Mouse (Mus musculus) neutrophil, adult 83 days (primary cell): ENCODE data around the gene Gm49486. TPM values are rescaled to one million over a fixed set of nuclear protein-coding genes. Genes with fewer than 3 reads are reported as not detected.

ENCODE experiments used
- total RNA-seq, 2 experiments: library from RNA; stranded (reverse); gene quantifications; one replicate each; pipeline ENCODE4 v1.2.4; 2023

The Gm49486 gene
- total RNA-seq = not detected

GRCm38 (mm10) chr15:79229058-79229821, at the start of gene Gm49486, which contains the start of gene Pick1:
TSS of gene Gm49486 (plus strand) at chr15:79229391.
TSS of gene Pick1 (plus strand) at chr15:79229173.

DNA sequence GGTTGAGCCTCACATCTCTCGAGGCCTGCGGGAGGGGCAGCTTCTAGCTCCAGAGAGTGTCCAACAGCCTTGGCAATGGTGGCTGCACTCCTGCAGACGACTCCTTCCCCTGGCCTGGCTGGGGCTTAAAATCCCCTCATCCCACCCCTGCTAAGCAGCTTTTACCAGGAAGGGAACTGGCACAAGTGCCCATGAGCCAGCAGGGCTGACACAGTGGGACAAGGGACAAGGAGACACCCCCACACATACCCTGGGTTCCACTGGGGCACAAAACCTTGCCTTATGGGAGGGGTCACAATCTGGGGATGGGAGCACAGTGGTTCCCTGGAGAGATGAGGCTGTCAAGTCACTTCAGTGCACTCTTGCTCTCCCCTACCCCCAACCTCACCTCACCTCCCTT, 25.5 kb downstream of the Gm49486 start, which contains the start of gene Slc16a8:
Gene Slc16a8 (minus strand): TSS at position 101 of the 400 bp plus-strand sequence.

DNA sequence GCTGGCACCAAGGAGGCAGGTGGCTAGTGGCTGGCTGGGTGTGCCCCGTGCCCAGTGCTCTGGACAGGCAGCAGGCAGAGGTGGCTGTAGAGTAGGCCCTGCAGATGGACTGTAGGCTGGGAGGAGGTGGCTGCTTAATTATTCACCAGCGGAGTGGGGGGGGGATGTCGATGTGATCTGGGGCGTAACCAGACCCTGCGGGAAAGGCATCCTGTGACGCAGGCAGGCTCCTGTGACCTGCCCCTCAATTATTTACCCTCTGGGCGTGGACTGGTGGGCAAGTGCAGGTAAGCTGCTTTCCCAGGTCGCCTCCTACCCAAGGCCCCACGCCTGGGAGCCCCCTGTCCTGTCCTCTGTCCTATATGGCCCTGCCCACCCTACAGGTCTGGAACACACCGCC, 56.2 kb downstream of the Gm49486 start, which contains the start of gene Baiap2l2:
Gene Baiap2l2 (minus strand): TSS at position 139 of the 400 bp plus-strand sequence.

Other genes with a start within 250 kb of the Gm49486 start
- 10 to 100 TPM; 30.8 to 40.6 TPM for gene H1f0, start 200.9 kb upstream of the Gm49486 start, total RNA-seq
- gene Galr3, start 187.5 kb upstream of the Gm49486 start, total RNA-seq = not detected
- 10 to 100 TPM; 16.0 to 20.0 TPM for gene Ankrd54, start 166.5 kb upstream of the Gm49486 start, total RNA-seq
- gene Eif3l, start 154.2 kb upstream of the Gm49486 start, total RNA-seq = 10 to 100 TPM; 73.8 to 78.1 TPM
- gene Micall1, start 120.5 kb upstream of the Gm49486 start, total RNA-seq = 10 to 100 TPM; 10.2 to 13.6 TPM
- gene Polr2f, start 88.4 kb upstream of the Gm49486 start, total RNA-seq = 10 to 100 TPM; 35.3 to 37.1 TPM
- not detected for gene 1700088E04Rik, start 88.1 kb upstream of the Gm49486 start, total RNA-seq
- gene Sox10, start 64.2 kb upstream of the Gm49486 start, total RNA-seq = not detected
- gene Pick1, start 218 bp upstream of the Gm49486 start, total RNA-seq = 1 to 10 TPM; 6.0 TPM
- gene Slc16a8, start 25.4 kb downstream of the Gm49486 start, total RNA-seq = not detected
- gene Baiap2l2, start 56.1 kb downstream of the Gm49486 start, total RNA-seq = under 1 TPM in 1 of 2 experiments, not detected in 1; 0.81 TPM
- 1 to 10 TPM; 4.3 to 6.6 TPM for gene Pla2g6, start 99.0 kb downstream of the Gm49486 start, total RNA-seq
- 10 to 100 TPM; 15.4 to 16.2 TPM for gene Maff, start 117.2 kb downstream of the Gm49486 start, total RNA-seq
- gene Tmem184b, start 174.2 kb downstream of the Gm49486 start, total RNA-seq = 10 to 100 TPM; 57.6 to 66.4 TPM
- 10 to 100 TPM; 69.8 to 90.0 TPM for gene Csnk1e, start 226.2 kb downstream of the Gm49486 start, total RNA-seq